Mouse (Mus musculus): Measurements from ENCODE around the gene Ifi35. TPM values are rescaled to one million over a fixed set of nuclear protein-coding genes. Genes with fewer than 3 reads are reported as not detected.
"Not testable (repeated sequence)": the region's sequence is repeated elsewhere in the genome, so short reads cannot be mapped to it uniquely, and the experiment has no call there.

Gene Ifi35
- polyA plus RNA-seq, 1 experiment from 2014 or later: 26.3 TPM

DNA sequence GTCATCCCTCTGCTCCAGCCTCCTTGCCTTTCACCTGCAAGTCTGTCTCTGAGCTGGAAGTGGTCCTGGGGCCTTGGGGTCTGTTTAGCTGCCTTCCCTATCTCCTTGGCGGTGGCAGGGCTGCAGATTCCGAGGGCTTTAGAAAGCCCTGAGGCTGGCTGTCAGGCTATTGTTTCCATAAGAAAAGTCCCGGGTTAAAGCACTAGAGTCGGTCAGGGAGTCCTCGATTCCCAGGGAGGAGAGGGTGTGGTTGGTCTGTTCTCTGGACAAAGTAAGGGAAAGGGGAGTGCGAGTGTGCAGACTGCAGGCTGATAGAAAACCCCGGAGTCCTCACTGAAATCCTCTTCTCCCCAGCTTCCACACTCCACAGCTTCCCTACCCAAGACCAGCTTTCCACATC, 22.0 kb downstream of the Ifi35 start:
- Histone ChIP-seq H3K4me3 (replicated peaks; ENCODE audit: low read length) (no peak overlapping the region), H3K4me2 (ENCODE audit: low read depth, low read length) (no peak overlapping the region), H3K9me3 (replicated peaks; ENCODE audit: control insufficient read depth, low read length) (no peaks in the 10 kb centered on the region), H3K36me3 (ENCODE audit: control insufficient read depth, insufficient read depth, low read length) (no peaks in the 10 kb centered on the region), H3K9ac (ENCODE audit: low read length) (no peak overlapping the region), H3K4me1 (ENCODE audit: control insufficient read depth, insufficient read depth, low read length) (peaks cover 10% of the 10 kb centered on the region; the same call in 1 of the 2 replicates), H3K27ac (ENCODE audit: low read length) (no peak overlapping the region), H3K27me3 (ENCODE audit: control insufficient read depth, insufficient read depth, low read length) (no peaks in the 10 kb centered on the region)
- WGBS: 52% methylated on average over 7 of the region's 7 CpGs
- ATAC-seq (ENCODE audit: insufficient read depth, low FRiP score): no peak

DNA sequence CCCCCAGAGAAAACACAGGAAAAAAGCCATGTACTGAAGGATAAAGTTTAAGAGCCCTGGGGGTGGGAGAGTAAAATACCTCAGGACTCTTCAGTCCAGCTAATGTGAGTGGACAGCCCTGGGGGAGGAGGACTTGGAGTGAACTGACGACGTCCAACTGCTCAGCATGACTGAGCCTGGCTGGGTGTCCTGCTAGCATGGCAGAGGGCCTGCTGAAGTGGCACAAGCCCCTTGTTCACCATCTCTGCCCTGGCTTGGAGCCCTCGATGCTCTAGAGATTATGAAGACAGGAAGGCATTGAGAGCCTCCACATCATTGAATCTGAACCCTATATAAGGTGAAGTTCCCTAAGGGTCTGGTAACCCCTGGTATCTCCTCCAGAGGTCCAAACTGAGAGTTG, 23.7 kb downstream of the Ifi35 start:
- Histone ChIP-seq H3K9ac (ENCODE audit: low read length) (no peak overlapping the region), H3K4me2 (ENCODE audit: low read depth, low read length) (no peak overlapping the region), H3K4me1 (ENCODE audit: control insufficient read depth, insufficient read depth, low read length) (peaks cover 6% of the 10 kb centered on the region; the same call in 1 of the 2 replicates), H3K9me3 (replicated peaks; ENCODE audit: control insufficient read depth, low read length) (no peaks in the 10 kb centered on the region), H3K27me3 (ENCODE audit: control insufficient read depth, insufficient read depth, low read length) (no peaks in the 10 kb centered on the region), H3K36me3 (ENCODE audit: control insufficient read depth, insufficient read depth, low read length) (no peaks in the 10 kb centered on the region), H3K27ac (ENCODE audit: low read length) (no peak overlapping the region), H3K4me3 (replicated peaks; ENCODE audit: low read length) (no peak overlapping the region)
- no peak for ATAC-seq (ENCODE audit: insufficient read depth, low FRiP score)
- 71% methylated on average over 3 of the region's 3 CpGs for WGBS

DNA sequence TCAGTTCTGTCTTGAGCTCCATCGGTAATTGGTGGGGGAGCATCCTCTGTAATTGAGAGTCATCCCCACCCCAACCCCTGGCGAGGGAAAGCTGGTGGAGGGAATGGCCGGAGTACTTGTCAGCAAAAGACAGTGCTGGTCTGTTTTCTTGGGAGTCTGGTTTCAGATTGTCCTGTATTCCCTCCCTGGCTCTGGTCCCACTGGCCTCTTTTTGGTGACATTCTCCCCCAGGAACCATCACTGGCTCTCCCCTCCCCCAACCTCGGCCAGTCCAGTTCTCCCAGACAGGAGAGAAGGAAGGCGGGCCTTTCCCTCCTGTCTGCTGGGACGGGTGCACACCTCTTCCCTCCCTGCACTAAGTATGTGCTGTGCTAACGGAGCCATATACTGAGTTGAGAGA, 24.1 kb downstream of the Ifi35 start:
- WGBS: 47% methylated on average over 7 of the region's 7 CpGs

GRCm38 (mm10) chr11:101473686-101474085, 25.5 kb downstream of the Ifi35 start:
- not testable (repeated sequence) for H3K27ac ChIP-seq (ENCODE audit: low read length); H3K9ac ChIP-seq (ENCODE audit: low read length); ATAC-seq (ENCODE audit: insufficient read depth, low FRiP score); H3K4me3 ChIP-seq (replicated peaks; ENCODE audit: low read length); H3K36me3 ChIP-seq (ENCODE audit: control insufficient read depth, insufficient read depth, low read length); H3K9me3 ChIP-seq (replicated peaks; ENCODE audit: control insufficient read depth, low read length); H3K4me1 ChIP-seq (ENCODE audit: control insufficient read depth, insufficient read depth, low read length); H3K4me2 ChIP-seq (ENCODE audit: low read depth, low read length); H3K27me3 ChIP-seq (ENCODE audit: control insufficient read depth, insufficient read depth, low read length)
- 74% methylated on average over 1 of the region's 1 CpGs for WGBS

More for the DNA sequence above, 24.1 kb downstream of the Ifi35 start:
- no peak overlapping the region for H3K4me2 ChIP-seq (ENCODE audit: low read depth, low read length)
- H3K36me3 ChIP-seq (ENCODE audit: control insufficient read depth, insufficient read depth, low read length): no peaks in the 10 kb centered on the region
- no peak overlapping the region for H3K9ac ChIP-seq (ENCODE audit: low read length)
- H3K27ac ChIP-seq (ENCODE audit: low read length): no peak overlapping the region
- peaks cover 6% of the 10 kb centered on the region; the same call in 1 of the 2 replicates for H3K4me1 ChIP-seq (ENCODE audit: control insufficient read depth, insufficient read depth, low read length)
- no peak overlapping the region for H3K4me3 ChIP-seq (replicated peaks; ENCODE audit: low read length)
- no peaks in the 10 kb centered on the region for H3K9me3 ChIP-seq (replicated peaks; ENCODE audit: control insufficient read depth, low read length)
- H3K27me3 ChIP-seq (ENCODE audit: control insufficient read depth, insufficient read depth, low read length): no peaks in the 10 kb centered on the region
- no peak for ATAC-seq (ENCODE audit: insufficient read depth, low FRiP score)

GRCm38 (mm10) chr11:101474298-101474697, 26.1 kb downstream of the Ifi35 start:
- Histone ChIP-seq H3K9me3 (replicated peaks; ENCODE audit: control insufficient read depth, low read length) (no peaks in the 10 kb centered on the region), H3K4me3 (replicated peaks; ENCODE audit: low read length) (no peak overlapping the region), H3K4me2 (ENCODE audit: low read depth, low read length) (no peak overlapping the region), H3K27ac (ENCODE audit: low read length) (no peak overlapping the region), H3K4me1 (ENCODE audit: control insufficient read depth, insufficient read depth, low read length) (peaks cover 6% of the 10 kb centered on the region), H3K36me3 (ENCODE audit: control insufficient read depth, insufficient read depth, low read length) (no peaks in the 10 kb centered on the region), H3K27me3 (ENCODE audit: control insufficient read depth, insufficient read depth, low read length) (no peaks in the 10 kb centered on the region), H3K9ac (ENCODE audit: low read length) (no peak overlapping the region)
- WGBS: 66% methylated on average over 5 of the region's 5 CpGs
- ATAC-seq (ENCODE audit: insufficient read depth, low FRiP score): no peak

DNA sequence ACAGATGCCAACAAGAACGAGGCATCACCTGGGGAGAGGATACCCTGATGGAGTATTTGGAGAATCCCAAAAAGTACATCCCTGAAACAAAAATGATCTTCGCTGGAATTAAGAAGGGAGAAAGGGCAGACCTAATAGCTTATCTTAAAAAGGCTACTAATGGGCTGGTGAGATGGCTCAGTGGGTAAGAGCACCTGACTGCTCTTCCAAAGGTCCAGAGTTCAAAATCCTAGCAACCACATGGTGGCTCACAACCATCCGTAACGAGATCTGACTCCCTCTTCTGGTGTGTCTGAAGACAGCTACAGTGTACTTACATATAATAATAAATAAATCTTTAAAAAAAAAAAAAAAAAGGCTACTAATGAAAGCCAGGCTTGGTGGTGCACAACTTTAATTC, 28.2 kb downstream of the Ifi35 start:
- not testable (repeated sequence) for H3K4me2 ChIP-seq (ENCODE audit: low read depth, low read length); H3K9me3 ChIP-seq (replicated peaks; ENCODE audit: control insufficient read depth, low read length); H3K9ac ChIP-seq (ENCODE audit: low read length); H3K27me3 ChIP-seq (ENCODE audit: control insufficient read depth, insufficient read depth, low read length); ATAC-seq (ENCODE audit: insufficient read depth, low FRiP score); H3K4me1 ChIP-seq (ENCODE audit: control insufficient read depth, insufficient read depth, low read length); H3K4me3 ChIP-seq (replicated peaks; ENCODE audit: low read length); H3K27ac ChIP-seq (ENCODE audit: low read length); H3K36me3 ChIP-seq (ENCODE audit: control insufficient read depth, insufficient read depth, low read length)
- 86% methylated on average over 4 of the region's 4 CpGs for WGBS

DNA sequence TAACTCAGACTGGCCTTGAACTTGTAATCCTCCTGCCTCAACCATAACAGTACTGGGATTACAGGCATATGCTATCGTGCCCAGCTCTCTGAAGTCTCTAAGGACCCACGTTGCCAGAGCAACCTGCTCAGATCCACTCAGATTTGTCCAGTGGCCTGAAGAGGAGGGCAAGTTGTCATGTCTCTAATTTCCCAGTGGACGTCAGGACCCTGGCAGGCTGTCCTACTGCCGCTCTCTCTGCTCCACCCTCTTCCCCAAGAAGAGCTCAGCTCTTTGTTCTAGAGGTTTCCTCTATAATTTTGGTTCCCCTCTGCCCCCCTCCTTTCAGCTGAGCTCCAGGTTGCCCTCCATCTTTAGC, 29.0 kb downstream of the Ifi35 start:
- Histone ChIP-seq H3K9me3 (replicated peaks; ENCODE audit: control insufficient read depth, low read length) (no peaks in the 10 kb centered on the region), H3K27me3 (ENCODE audit: control insufficient read depth, insufficient read depth, low read length) (no peaks in the 10 kb centered on the region), H3K36me3 (ENCODE audit: control insufficient read depth, insufficient read depth, low read length) (no peaks in the 10 kb centered on the region), H3K4me1 (ENCODE audit: control insufficient read depth, insufficient read depth, low read length) (peaks cover 8% of the 10 kb centered on the region), H3K9ac (ENCODE audit: low read length) (no peak overlapping the region), H3K4me3 (replicated peaks; ENCODE audit: low read length) (no peak overlapping the region), H3K4me2 (ENCODE audit: low read depth, low read length) (no peak overlapping the region), H3K27ac (ENCODE audit: low read length) (no peak overlapping the region)
- no peak for ATAC-seq (ENCODE audit: insufficient read depth, low FRiP score)
- WGBS: 56% methylated on average over 4 of the region's 4 CpGs

DNA sequence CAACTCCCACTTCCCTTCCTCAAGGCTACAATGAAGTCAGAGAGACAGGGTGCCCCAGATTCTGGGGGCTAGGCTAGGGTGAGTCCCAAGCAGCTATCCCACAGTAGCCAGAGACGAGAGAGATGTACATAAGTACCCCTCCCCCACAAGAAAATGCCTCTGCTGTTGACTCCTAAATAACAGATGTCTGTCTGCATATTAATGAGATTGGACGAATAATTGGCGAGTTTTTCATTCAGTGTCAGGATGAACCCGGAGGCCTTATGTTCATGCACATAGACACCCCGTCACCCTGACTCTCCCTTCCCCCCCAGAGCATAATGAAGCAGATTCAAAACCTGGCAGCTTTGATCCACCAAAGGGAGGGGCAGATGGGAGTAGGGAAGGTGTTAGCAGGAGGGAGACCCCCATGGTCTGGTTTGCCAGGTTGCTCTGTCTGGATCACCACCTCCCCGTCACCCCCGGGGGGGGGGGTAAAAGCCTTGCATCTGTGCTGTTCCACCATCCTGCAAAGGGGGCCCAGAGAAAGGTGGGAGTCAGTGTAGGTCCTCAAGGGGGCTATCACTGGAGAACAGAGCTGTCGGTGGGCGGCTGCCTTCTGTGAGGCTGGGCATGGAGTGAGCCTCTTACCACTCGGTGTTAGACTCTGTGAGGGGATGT, 29.5 kb downstream of the Ifi35 start:
- no peak overlapping the region for H3K27ac ChIP-seq (ENCODE audit: low read length)
- H3K4me3 ChIP-seq (replicated peaks; ENCODE audit: low read length): no peak overlapping the region
- H3K4me1 ChIP-seq (ENCODE audit: control insufficient read depth, insufficient read depth, low read length): peaks cover 8% of the 10 kb centered on the region
- H3K9ac ChIP-seq (ENCODE audit: low read length): no peak overlapping the region
- no peaks in the 10 kb centered on the region for H3K36me3 ChIP-seq (ENCODE audit: control insufficient read depth, insufficient read depth, low read length)
- no peaks in the 10 kb centered on the region for H3K9me3 ChIP-seq (replicated peaks; ENCODE audit: control insufficient read depth, low read length)
- no peak overlapping the region for H3K4me2 ChIP-seq (ENCODE audit: low read depth, low read length)
- H3K27me3 ChIP-seq (ENCODE audit: control insufficient read depth, insufficient read depth, low read length): no peaks in the 10 kb centered on the region
- ATAC-seq (ENCODE audit: insufficient read depth, low FRiP score): no peak
- 68% methylated on average over 10 of the region's 10 CpGs for WGBS

DNA sequence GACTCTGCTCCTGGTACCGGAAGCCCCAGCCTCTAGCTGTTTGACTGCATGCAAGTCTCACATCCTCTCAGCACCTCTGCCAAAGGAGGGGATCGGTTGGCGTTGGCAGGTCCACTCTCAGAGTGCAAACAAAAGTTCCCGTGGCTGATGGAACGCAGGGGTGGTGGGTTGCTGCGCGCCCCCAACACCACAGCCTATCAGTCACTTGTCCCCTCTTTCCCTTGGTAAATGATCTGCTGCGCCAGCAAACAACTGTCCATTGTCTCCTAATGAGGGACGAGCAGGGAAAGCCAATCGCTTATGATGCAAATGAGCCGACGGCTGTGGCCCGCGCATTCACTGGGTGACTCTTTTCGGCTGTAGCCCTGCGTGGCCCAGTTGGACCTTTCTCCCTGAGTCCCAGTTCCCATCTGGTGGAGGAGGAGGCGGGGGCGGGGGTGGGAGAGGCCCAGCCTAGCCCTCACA, 31.0 kb downstream of the Ifi35 start:
- H3K36me3 ChIP-seq (ENCODE audit: control insufficient read depth, insufficient read depth, low read length): no peaks in the 10 kb centered on the region
- no peaks in the 10 kb centered on the region for H3K27me3 ChIP-seq (ENCODE audit: control insufficient read depth, insufficient read depth, low read length)
- peak overlapping the region; percentile 35; the same call in 1 of the 2 replicates for H3K9ac ChIP-seq (ENCODE audit: low read length)
- no peak for ATAC-seq (ENCODE audit: insufficient read depth, low FRiP score)
- H3K27ac ChIP-seq (ENCODE audit: low read length): no peak overlapping the region
- H3K4me3 ChIP-seq (replicated peaks; ENCODE audit: low read length): no peak overlapping the region
- peaks cover 8% of the 10 kb centered on the region for H3K4me1 ChIP-seq (ENCODE audit: control insufficient read depth, insufficient read depth, low read length)
- H3K4me2 ChIP-seq (ENCODE audit: low read depth, low read length): peak overlapping the region; percentile 34; the same call in 1 of the 2 replicates
- H3K9me3 ChIP-seq (replicated peaks; ENCODE audit: control insufficient read depth, low read length): no peaks in the 10 kb centered on the region
- 14% methylated on average over 18 of the region's 18 CpGs for WGBS

All from stomach, embryonic 16.5 days (tissue).